Mouse (Mus musculus): ENCODE data around the gene Acss2.

Acss2 gene

DNA sequence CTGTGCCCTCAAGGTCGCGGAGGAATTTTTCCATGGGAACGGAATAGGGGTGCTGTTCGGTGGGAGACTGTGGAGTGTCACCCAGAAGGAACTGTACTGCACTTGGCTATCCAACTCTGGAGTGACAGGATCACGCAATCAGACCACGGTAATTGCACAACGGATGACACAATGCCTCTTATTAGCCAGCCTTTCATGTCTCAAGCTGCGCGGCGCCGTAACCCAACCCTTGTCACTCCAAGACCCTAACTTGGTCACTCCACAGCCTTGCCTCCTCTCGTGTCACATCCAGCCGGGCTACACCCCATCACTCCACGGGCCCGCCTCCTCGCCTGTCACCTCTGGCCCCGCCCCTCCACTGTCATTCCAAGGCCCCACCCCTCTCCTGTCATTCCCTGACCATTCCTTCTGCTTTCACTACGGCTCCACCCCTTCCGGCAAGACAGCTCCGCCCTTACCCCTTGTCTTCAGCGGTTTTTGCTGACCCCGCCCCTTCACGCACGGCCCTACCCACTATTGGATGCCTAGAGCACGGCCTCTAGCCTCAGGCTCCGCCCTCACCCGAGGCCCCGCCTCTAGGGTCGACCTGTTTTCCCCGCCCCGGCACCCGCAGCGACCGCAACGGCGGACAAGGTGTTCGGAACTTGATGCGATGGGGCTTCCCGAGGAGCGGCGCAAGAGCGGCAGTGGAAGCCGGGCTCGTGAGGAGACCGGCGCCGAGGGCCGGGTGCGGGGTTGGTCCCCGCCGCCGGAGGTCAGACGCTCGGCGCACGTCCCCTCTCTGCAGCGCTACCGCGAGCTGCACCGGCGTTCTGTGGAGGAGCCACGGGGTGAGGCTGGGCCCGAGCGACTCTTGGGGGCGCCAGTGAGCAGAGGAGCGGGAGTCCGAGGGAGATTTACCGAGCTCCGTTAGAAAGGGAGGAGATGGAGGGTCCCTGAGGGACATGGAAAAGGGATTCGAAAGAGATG is at the start of gene Acss2, which contains the start of gene Ggt7:
Gene Acss2 (plus strand): TSS at position 494 of the 969 bp plus-strand sequence.
Gene Ggt7 (minus strand): TSS at position 783 of the 969 bp plus-strand sequence.
- peak; percentile 97 to 99 for DNase-seq

DNA sequence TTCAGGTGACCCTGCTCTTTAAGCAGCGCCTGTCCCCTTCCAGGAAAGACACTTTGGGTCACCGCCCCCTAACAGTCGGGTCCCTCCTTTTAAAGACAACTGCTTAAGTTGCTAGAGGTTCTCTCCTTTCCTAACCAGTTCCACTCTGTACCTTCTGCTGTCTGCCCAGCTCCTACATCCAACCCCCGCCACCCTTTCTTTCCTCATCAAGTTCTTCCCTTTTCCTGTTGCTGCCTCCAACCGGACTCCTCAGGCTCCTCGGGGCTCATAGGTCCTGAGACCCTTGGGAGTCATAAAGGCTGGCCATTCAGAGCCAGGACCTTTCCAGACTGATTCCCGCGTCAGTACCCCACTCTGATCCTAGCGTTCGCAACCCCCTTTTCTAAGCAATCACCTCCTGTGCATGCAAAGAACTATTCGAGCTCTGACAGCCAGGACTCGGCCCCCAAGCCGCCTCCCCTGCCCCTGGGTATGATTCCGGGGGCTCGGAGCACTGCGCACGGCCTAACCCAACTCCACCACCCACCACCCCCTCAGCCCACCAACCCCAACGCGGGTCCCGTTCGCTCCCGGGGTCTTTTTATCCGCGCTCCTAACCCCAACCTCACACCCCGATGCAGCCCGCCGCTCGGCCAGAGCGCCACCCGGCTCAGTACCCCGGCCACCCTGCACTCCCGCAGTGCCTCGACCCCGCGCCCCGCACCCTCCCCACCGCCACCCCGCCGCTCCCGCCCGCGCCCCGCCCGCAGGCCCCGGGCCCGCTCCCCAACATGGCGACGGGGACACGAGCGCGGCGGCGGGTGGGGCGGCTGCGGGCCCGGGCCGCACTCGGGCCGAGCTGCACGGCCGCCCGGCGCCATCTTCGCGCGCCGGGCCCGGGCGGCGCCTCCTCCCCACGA is 44.8 kb upstream of the Acss2 start:
- peak in 1 of 2 experiments; percentile 23 for DNase-seq

DNA sequence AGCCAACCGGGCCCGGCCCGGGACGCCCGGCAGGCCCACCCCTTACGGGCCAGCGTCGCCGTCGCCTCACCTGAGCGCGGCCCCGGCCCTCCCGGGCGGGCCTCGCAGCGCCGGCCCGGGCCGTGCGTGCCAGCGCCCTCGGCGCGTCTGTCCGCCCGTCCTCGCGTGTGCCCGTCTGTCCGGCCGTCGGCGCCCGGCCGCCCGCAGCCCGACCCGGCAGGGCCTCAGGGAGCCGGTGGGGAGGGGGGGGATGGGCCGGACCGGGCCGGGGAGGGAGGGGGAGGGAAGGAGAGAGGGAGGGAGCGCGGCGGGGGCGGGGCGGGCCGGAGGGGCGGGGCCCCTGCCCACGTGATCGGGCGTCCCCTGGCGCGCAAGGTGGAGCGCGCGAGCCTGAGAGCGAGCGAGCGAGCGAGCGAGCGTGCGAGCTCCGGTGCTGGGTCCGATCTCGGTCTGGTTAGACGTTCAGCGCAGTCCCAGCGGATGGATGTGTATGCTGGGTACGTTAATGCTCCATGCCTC is 44.1 kb upstream of the Acss2 start, which contains the start of gene Ncoa6:
Gene Ncoa6 (minus strand): TSS at position 325 of the 519 bp plus-strand sequence.
- DNase-seq: peak; percentile 55 to 63

DNA sequence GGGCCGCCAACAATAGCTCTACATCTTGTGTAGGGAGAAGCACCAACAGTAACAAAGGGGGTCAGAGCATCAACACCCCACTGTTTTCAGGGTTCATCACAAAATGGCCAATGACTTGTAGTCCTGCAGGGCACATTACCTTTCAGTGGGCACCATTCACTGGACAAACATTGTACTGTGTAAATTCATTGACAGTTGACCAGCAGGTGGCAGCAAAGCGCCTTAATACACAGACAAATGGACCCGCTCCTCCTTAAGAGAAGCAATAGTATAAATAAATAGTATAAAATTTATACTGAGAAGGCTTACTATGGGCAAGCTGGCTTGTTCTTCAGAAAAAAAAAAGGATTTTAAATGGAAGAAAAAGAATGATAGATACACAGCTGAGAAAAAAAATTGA is 35.7 kb upstream of the Acss2 start:
- DNase-seq: peak; percentile 18 to 75

DNA sequence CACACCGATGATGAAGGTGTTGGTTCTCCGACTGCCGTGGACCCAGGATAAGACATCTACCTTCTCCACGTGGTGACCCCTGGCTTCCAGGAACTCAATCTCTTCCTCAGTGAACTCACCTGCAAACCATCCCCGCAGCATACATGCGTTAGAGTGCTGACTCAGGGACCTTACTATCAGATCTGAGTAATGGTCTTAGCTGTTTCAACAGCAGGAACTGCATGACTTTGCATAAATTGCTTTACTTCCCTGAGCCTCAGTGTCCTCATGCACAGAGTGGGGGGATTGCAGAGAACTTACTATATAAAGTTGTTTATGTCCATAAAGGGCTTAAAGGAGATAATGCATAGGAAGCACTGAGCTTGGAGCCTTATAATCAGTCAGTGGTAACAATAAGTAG is 26.8 kb upstream of the Acss2 start:
- DNase-seq: no peak

DNA sequence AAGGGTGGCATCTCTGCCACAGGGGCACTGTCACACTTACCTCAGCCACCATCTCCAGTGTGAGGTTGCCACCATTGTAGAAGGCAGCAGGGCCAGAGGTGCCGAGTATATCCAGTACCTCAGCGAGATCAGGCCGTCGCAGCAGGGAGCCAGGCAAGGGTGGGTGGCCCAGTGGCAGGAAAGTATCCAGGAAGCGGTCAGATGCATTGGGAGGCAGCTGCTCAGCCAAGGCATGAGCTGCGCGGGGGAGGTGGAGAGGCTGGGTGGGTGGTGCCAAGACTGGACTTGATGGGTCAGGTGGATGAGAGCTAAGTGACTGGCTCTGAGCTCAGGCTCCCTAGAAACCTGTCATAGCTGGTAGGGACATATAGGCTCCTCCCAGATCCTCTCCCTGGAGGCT is 15.2 kb upstream of the Acss2 start:
- DNase-seq: no peak

DNA sequence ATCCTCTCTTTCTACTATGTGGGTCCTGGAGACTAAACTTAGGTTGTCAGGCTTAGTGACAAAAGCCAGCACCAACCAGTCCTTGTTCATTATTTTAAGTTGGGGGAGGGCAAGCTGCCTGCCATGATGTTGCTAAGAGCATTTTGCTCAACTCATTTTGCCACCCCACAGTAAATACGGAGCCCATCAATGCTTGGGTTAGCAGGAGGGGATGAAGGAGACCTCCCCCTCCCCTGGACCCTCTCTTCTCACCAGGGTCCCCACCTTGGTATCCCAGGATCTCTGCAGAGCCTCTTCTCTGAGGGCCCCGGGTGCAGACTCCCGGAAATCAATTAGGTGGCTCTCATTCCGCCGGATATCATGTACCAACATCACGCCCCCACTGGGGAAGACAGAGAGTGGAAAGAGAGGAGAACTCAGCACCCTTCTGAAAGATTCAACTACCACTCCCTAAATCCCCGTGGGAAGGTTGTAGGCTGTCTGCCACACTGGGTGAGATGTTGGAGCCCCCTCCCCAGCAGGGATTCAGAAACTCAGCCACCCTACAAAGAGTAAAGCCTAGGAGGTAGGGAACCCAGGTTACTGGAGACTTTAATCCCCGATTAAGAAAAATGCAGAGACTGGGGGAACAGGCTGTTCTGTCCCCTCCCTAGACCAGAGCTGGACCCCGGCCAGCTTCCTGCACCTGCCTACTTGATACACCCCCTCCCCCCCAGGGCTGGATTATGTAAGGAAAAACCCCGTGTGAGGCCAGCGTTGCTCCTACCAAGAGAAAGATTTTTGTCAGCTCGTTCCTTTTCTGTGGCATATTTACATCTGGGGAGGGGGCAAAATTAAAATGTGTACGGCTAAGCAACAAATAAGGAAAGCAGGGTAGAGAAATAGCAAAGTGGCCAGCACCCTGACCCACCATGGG is 13.1 kb upstream of the Acss2 start:
- no peak for DNase-seq

DNA sequence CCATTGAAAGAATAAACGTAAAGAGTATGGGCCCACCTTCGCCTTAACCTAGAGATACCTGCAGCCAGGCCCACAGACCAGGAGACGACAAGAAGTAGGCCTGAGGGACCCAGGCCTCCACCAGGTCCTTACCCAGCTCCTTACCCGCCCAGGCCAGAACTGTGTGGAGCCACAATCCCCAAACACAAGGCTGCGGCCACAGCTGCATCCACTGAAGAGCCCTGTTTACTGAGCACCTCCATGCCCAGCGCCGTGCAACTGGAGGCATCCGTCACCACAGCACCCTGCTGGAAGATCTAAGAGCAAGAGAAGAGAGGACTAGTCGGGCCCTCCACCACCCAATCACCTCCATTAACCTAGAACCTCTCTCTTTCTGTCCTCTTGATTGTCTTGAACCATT is 11.9 kb upstream of the Acss2 start:
- DNase-seq: no peak

DNA sequence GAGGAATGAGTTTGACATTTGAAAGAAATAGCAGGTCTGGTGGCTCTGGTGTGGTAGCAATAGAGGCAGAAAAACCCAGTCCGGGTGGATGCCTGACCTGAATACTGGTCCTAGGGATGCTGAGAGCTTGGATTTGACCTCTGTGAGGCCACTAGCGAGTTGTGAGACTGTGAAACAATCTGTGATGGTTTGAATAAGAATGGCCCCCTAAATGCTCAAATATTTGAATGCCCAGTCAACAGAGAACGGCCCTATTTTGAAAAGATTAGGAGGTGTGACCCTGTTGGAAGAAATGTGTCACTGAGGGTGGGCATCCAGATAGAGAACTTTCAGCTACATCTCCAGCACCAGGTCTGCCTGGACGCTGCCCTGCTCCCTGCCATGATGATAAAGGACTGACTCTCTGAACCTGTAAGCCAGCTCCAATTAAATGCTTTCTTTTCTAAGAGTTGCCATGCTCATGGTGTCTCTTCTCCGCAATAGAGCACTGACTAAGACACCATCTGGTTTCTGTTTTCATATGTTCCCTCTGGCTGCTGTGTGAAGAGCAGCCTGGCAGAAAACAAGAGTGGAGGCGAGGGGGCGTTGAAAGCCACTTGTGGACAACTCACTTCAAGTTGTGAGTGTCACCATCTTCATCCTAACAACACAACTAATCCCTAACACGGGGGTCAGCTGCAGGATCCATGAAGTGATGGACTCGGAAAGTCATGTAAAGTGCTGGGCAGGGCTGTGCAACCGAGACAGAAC is 9.9 kb upstream of the Acss2 start:
- no peak for DNase-seq

DNA sequence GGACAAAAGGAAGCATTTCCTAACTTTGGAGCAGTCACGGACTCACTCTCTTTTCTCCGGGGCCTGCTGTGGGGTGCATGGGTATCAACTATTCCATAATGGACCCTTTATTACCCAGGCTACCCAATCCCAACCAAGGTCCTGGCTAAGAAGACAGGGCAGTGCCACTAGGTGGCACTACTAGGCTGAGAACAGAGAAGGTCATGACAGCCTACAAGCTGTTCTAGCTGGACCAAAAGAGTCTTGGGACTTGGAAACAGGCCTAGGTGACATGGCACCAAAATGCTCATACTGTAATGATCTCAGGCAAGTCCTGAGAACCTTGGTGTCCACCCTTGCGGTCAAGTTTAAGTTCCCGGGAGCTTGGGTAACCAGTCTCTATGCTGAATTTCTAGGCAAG is 5.3 kb upstream of the Acss2 start:
- peak; percentile 21 to 66 for DNase-seq

DNA sequence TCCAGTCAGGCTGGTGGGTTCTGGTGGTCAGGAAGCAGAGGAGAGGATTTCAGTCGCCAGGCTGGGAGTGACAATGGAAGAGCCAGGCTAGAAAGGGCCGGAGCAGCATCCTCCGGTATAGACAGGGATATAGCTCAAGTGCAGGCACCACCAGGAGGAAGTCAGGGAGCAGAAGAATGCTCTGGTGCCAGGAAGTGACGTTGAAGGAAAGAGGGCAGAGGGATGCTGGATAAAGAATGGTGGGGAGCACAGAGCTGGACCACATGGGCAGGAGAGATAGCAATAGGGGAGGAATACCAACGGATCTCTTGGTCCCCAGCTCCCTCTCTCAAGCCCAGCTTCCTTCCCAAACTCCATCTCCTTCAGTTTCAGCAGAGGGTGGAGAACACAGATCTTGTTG is 4.2 kb upstream of the Acss2 start:
- no peak for DNase-seq

DNA sequence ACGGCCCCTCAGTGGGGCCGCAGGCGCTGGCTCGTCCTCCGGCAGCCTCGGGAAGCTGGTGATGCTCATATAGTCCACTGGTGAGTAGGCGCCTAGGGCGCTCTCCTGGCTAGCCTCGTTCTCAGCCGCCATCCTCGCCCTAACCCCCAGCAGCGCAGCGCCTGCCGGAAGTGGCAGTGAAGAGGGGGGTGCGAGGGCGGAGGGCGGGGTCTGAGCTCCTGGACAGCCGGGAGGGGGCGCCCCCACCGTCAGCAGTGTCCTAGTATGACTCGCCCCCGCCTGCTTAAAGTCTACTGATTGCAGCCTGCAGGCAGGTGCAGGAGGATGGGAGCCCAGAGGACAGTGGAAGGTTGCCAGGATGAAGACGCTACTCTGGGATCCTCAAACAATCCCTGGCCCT is 3.1 kb upstream of the Acss2 start:
- DNase-seq: peak; percentile 69 to 82

DNA sequence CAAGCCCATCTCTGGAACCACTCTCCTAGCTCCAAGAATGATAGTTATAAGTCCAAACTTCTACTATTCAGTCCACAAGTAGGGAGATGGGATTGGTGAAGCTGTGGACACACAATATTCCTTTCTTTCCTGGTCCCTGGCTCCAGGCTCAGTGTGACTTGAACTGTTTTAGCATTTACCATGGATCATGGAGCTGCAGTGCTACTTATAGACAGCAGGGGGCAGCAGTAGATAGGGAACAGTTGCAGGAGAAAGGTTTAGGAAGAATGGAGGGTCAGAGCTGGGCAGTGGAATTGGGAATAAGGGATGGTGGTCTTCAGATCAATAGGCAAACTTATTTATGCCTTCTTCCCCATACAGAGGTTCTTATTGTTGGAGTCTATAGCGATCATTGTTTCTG is 1.8 kb upstream of the Acss2 start:
- DNase-seq: peak in 1 of 2 experiments; percentile 54

DNA sequence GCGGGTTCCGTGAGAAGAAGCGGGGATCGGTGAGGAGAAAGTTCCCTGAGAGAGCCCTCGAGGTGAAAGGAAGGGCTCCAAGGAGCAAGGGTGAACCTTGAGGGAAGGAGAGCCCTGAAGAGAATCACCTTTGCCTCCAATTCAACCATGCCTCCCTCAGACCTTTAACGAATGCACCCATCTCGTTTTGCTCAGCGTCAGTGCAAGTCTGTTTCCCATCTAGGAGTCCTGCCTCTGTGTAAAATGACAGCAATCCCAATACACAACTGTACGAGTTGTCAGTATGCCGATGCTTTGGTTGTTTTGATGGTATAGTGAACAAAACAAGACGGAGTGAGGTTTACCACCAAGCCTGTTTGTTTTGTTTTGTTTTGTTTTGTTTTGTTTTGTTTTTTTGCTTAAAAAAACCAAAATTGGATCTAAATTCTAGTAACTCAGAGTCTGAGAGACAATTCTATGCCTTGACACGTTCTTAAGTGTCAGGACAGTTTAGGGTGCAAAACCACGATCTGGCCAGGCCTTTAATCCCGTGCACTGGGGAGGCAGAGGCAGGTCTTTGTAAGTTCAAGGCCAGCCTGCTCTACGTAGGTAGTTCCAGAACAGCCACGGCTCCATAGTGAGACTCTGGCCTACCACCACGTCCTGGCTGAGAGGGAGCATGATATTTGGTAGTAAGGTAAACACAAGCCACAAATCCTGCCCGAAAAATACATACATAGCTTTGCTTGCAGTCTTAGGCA is 953 bp downstream of the Acss2 start:
- DNase-seq: no peak

DNA sequence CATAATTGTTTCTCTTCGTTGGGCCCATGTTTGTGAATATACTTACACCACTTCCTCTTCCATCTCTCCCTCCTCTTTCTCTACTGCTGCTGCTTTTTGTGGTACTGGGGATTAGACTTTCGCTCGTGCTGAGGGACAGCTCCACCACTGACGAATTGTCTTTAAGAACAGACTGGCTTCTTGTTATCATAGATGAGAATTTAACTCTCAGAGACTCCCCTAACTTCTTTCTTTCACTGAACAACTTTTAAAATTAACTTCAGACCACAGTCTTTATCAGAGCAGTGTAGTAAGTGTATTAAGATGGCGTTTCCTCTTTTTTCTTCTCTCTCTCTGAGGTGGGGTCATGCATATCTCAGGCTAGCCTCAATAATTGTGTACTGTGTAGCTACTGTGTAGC is 6.0 kb downstream of the Acss2 start:
- no peak for DNase-seq

DNA sequence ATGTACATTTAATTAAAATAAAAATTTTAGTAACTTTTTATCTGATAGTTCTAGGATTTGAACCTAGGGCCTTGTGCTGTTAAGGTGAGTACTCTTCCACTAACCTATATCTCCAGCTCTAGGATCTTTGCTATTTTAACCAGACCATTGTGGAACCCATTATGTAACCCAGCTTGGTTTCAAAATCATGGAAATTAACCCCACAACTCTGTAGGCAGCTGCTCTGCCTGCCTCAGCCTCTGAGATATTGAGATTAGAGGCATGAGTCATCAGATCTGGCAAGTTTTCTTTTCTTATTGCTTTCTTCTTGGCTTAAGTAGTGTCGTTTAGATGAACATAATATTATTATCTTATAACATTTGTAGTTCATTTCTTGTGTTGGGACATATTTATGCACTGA is 6.6 kb downstream of the Acss2 start:
- no peak for DNase-seq

DNA sequence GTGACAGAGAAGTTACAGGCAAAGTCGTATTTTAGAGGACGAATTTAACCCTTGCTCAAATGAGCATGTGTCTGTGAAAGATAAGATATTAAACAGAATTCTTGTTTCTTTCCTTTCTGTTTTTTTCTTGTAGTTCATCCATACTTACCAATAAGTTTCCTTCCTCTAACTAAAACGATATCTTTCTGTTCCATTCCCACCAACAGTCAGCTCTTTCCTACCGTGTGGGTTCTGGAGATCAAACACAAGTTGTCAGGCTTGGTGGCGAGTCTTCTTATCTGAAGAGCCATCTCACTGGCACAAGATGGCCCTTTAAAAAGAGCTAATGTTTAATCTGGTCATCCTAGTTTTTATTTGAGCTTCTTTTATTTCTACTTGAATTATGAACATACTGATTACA is 9.6 kb downstream of the Acss2 start:
- DNase-seq: no peak

DNA sequence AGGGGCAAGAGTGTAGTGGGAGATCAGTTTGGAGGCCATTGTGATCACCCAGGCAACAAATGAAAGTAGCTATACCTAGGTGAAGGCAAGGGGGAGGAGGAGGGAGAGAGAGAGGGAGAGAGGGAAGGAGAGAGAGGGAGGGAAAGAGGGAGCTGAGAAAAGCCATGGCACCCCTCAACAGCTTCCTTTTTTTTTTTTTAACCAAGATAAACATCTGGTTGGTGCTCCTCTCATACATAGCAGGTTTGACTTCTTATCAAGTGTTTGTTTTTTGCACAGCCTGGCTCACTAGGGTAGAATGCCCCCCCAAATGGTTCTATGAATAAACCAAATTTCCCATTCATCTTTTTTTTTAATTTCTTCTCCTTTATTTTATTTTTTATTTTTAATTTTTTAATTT is 18.5 kb downstream of the Acss2 start:
- DNase-seq: no peak

DNA sequence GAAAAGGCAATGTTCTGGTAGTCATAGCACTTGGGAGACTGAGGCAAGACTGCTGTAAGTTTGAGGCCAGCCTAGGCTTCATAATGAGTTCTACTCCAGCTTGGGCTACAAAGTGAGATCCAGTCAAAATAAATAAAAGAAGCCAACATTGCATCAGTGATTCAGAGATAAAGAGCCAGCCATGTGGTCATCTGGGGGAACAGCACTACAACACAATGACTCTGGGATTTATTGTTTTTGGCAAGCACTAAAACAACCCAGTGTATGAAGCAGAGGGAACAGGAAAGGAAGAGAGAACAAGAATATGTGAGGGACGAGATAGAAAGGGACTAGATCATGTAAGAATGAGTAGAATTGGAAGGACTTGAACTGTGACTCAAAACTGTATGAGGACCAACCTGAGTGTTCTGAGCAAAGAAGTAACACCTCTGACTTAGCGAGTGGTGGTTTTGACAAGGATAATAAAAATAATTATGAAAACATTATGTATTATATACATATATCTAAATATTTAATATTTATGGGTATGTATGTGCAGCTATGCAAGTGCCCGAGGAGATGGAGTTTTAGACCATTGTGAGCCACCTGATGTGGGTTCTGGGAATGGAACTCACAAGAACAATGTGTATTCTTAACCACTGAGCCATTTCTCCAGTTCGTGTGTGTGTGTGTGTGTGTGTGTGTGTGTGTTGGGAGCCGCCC is 20.2 kb downstream of the Acss2 start:
- DNase-seq: no peak

All from spleen, adult 18-20 months (tissue).